Mouse (Mus musculus) brain, adult 2 months (tissue): ENCODE measurements at regions not wholly inside any gene's neighbourhood (a gene's known extent, or its start where the extent isn't known, plus 50 kb on each side); places are given as distances from the start of the nearest gene placed in this dataset.
"Not testable (repeated sequence)": the region's sequence is repeated elsewhere in the genome, so short reads cannot be mapped to it uniquely, and the experiment has no call there.

Experiments
- DNase-seq: peaks from one replicate; pipeline ENCODE4 v3.0.0; 2011; ENCODE audit warnings: low read depth, low spot score

DNA sequence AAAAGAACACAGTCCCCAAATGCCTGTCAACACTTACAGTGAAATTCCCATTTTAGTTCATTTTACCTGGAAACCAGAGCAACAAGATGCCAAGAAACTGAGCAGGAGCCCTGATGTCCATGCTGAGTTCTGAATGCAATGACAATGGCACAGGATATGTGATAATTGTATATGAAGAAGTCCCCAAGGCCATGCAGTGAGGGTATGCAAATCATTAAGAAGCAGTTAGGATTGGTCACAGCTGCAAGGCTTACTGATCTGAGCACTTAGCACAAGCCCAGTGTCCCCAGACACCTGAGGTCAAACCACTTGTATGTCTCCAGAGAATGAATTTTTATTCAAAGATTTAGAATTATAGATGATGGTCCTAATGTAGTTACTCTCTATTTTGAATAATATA lies 419.0 kb upstream of the Tacstd2 start:
- DNase-seq = not testable (repeated sequence)

DNA sequence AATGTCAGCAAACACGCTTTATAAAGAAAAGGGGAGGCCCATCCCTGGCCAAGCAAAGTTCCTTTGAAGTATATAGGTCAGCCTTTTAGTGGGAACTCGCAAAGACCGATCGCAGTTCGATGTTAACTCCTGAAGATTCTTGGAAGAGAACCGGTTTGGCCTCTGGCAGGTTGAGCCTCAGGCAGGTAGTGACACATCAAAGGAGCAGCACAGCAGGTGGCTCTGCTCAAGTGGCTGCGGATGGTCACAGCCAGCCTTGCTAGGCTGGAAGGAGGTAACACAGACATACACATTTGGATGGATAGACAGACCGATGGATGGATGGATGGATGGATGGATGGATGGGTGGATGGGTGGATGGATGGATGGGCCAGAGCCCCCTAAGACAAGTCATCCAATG lies 395.9 kb upstream of the Tacstd2 start:
- not testable (repeated sequence) for DNase-seq

DNA sequence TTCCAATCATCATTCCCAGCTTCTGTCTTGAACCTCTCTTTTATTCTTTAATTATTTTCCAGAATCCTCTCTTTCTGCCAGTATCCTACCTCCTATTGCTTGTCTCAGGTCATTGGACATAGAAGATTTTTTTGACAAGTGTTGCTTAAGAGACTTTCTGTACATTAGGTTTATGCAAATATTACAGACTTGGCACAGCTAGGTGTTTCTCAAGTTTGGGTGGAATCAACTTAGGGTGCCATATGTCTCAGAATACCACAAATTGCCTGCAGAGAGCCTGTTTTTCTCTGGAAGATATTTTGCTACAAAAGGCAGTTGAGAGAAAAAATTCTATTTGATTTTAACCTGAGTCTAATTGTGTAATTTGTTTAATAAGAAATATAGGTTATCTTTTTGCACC lies 386.9 kb upstream of the Tacstd2 start:
- DNase-seq = peak; percentile 48

DNA sequence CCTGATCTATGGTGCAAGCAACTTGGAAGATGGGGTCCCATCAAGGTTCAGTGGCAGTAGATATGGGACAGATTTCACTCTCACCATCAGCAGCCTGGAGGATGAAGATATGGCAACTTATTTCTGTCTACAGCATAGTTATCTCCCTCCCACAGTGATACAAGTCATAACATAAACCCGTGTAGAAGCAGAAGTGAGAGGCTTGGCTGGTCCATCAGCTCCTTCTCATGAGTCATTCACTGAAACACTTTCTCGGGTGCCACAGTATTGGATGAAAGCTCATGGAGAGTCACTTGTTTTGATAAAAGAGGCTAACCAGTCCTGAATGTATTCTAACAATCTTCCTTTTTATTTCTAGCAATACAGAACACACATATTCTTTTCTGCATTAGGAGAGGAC lies 378.3 kb upstream of the Tacstd2 start:
- DNase-seq = peak; percentile 51

DNA sequence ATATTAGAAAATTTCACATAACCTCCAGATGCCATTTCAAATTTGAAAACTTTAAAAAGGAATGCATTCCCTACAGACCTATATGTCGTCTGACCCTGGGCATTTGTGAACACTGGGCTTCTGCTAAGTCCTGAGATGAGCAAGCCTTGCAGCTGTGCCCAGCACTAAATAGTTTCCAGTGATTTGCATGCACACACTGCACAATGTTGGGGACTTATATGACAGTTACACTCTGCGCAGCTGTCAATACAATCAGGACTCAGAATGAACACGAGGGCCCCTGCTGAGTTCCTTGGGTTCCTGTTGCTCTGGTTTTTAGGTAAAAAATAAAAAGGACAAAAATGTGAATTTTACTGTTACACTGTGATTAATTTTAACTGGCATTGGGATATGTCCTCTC lies 377.7 kb upstream of the Tacstd2 start:
- no peak for DNase-seq

DNA sequence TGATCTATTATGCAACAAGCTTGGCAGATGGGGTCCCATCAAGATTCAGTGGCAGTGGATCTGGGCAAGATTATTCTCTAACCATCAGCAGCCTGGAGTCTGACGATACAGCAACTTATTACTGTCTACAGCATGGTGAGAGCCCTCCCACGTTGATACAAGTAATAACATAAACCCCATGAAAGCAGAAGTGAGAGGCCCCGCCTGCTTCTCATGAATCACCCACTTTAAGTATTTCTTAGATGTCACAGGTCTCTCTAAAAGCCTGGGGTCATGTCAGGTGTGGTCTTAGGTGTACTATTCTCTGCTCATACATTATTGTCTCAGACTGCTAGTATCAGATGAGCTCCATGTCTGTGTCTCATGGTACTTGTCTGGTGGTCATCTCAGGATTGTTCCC lies 360.9 kb upstream of the Tacstd2 start:
- no peak for DNase-seq

DNA sequence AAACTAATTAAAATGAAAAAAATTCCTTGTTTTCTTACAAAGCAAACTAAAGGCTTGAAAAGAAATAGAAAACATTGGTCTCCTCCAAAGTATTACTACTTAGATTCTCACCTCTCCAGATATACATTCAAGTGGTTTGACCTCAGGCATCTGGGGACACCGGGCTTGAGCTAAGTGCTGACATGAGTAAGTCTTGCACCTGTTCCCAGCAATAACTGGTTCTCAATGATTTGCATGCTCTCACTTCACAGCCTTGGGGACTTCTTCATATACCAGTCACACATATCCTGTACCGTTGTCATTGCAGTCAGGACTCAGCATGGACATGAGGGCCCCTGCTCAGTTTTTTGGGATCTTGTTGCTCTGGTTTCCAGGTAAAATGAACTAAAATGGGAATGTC lies 360.3 kb upstream of the Tacstd2 start:
- DNase-seq = no peak

DNA sequence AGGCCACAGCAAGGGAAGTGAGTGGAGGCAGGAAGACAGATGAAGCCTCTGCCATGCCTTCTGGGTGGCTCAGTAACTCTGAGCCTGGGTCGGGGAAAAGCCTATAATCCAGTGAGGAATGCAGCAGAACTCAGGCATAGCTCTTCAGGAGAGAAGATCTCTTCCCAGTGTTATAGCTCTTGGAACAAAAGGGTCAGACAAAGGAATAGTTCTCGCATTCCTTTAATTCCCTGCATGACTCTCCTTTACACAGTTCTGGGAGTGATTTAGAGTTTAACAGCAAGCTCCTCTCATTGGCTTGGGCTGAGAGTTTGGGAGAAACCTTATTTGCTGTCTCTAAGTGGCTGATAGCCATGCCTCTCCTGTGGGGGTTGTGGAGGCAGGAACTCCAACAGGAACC lies 352.0 kb upstream of the Tacstd2 start:
- DNase-seq = no peak

DNA sequence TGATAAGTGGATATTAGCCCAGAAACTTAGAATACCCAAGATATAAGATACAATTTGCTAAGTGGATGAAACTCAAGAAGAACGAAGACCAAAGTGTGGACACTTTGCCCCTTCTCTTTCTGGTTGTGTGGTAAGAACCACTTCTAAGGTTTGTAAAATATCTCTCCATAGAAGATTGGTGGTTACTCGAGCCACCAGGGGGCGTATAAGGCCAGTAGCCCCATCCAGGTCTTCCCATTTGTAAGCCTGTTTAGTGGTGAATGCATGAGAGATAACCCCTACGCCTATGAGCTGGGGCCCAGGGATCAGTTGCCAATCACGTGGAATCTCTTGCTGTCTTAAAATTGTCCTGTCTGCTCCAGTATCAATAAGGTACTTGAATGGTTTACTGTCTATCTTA lies 349.3 kb upstream of the Tacstd2 start:
- DNase-seq = no peak

DNA sequence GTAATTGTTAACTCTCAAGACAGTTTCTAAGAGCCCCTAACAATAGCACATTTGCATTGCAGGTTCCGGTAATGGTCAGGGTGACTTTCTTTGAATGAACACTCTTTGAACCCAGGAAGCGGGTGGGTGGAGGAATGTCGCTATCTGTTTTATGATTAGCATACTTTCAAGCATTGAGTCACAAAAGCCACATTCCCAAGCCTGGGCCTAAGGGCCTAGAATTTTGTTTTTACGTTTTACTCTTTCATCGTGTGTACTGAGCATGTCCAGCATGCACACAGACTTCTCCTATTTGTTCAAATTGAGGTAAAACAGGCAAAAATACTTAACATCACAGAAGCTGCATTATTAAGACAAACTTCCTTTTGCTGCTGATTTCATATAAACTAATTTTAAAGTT lies 345.9 kb upstream of the Tacstd2 start:
- DNase-seq = not testable (repeated sequence)

DNA sequence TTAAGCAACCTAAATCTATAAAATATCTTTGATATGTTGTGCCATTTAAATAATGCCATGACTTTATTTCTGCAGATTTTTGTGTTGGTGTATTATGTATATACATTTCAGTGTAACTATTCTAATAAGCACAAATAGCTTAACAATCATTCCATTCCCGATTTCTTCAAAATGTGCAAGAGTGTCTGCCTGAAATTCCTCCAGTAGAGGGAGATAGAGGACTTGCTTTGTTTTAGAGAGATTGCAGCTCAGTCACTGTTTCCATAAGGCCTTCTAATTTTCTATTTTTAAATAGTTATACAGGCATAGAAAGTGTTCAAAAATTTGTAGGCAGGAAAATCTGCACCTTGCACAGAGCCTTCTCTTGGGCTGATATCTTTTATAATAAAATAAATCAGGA lies 322.3 kb upstream of the Tacstd2 start:
- DNase-seq = not testable (repeated sequence)

DNA sequence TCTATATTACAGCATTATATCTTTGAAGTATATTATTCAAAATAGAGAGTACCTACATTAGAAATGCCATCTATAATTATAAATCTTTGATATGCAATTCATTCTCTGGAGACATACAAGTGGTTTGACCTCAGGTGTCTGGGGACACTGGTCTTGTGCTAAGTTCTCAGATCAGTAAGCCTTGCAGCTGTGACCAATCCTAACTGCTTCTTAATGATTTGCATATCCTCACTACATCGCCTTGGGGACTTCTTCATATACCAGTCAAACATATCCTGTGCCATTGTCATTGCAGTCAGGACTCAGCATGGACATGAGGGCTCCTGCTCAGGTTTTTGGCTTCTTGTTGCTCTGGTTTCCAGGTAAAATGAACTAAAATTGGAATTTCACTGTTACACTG lies 303.9 kb upstream of the Tacstd2 start:
- DNase-seq = not testable (repeated sequence)

DNA sequence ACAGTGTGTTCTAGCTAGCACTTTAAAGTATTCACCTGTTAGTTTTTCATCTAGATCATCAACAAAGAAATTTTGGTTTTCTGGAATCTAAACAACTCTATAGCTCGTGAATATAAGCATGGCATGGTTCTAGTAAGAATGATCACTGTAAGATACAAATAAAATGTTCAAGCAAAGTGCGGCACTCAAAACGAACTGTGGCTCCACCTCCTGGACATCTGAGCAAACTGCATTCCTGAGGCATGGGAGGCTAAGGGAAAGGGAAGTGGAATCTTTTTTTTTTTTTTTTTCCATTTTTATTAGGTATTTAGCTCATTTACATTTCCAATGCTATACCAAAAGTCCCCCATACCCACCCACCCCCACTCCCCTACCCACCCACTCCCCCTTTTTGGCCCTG lies 276.9 kb upstream of the Tacstd2 start:
- DNase-seq = peak; percentile 42

DNA sequence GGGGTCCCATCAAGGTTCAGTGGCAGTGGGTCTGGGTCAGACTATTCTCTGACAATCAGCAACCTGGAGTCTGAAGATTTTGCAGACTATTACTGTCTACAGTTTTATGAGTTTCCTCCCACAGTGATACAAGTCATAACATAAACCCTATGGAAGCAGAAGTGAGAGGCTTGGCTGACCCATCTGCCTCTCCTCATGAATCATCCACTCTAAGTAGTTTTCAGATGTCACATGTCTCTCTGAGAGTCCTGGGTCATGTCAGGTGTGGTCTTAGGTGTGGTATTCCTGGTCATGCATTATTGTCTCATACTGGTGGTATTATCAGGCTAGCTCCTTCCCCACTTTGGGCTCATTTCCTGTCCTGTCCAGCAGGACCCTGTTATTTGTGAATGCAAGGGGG lies 255.8 kb upstream of the Tacstd2 start:
- DNase-seq = no peak

DNA sequence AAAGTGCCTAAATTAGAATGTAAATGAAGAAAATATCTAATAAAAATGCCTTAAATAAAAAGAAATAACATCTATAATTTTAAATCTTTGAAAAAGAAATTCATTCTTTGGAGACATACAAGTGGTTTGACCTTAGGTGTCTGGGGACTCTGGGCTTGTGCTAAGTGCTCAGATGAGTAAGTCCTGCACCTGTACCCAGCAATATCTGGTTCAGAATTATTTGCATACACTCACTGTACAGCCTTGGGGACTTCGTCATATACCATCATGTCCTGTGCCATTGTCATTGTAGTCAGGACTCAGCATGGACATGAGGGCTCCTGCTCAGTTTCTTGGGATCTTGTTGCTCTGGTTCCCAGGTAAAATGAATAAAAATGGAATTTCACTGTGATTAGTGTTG lies 255.1 kb upstream of the Tacstd2 start:
- DNase-seq = no peak

DNA sequence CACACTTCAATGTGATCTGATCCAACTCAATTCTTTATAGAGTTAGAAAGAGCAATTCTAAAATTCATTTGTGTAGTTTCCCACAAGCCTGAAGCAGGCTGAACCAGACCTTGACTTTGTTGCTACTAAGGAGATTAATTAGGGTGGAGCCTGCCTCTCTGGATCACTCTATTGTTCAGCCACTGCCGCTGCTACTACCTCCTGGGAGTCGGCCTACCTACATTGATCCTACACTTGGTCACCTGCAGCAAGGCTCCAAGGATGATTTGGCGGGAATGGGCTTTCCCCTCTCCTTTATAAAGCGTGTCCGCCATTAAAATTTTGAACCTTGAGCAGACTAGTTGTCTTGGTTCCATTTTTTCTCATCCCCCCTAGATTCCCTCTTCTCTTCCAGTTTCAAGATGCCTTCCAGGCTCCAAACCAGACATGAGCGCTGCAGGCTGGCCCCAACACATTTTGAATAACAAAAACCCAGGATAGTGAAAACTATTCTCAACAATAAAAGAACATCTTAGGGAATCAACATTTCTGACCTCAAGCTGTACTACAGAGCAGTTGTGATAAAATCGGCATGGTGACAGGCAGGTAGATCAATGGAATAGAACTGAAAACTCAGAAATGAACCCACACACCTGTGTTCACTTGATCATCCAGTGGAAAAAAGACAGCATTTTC lies 251.6 kb upstream of the Tacstd2 start:
- DNase-seq = no peak

DNA sequence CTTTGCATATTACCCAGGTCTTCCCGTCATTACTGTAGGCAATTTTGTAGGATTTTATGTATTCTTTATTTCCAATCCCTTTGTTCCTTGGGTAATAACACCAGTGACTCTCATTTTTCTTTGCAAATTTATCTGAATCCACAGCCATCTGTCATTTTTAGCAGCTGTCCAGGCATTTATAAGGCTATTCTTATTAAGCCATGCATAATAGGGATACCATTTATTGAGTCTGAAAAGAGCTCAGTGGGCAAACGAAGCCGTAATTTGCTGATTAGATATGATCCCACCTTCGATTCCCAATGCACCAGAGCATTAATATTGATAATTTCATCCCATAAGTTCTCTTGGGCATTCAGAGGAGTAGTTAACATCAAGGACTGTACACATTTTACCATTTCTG lies 243.3 kb upstream of the Tacstd2 start:
- no peak for DNase-seq

DNA sequence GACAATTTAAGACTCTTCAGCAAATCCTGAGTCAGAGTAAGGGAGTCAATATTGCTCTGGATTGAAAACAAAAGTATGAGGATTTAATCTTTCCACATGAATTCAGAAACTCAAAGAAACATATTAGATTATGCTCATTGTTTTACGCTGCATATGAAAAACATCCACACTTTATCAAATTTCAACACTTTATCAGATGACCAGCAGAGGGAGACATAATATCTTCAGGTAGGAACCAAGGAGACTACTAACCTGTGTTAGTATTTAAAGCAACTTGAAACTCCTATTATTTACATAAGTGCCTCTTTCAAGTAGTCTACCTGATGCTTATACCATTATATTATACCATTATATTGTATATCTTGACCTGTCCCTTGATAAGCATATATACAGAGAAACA lies 218.5 kb upstream of the Tacstd2 start:
- DNase-seq = not testable (repeated sequence)

DNA sequence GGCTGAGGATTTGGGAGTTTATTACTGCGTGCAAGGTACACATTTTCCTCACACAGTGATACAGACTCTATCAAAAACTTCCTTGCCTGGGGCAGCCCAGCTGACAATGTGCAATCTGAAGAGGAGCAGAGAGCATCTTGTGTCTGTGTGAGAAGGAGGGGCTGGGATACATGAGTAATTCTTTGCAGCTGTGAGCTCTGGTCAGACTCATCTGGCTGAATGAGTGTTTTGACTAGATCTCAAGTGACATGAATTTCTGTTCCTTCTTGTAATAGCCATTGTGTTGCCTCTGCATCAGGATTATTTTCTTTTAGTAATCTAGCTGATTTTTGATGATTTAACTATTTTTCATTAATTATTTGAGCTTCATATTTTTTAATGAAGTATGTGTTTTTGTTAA lies 190.0 kb upstream of the Tacstd2 start:
- DNase-seq = peak; percentile 11

DNA sequence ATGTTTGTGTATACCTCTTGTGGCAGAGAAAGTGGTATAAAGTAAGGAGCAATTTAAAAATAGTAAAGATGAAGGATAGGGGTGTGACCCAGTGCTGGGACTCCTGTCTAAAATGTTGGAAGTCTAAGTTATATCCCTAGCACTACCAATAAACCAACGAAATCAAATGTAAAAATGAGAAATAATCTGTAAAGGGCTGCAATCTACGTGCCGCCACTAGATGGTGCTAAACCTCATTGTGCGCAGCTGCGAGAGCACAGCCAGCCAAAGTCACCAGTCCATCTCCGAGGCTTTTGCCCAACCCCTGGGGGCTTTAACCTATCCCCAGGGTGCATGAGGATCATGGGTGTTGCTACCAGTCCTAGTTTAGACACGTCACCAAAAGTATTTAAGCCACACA lies 163.4 kb upstream of the Tacstd2 start:
- DNase-seq = not testable (repeated sequence)

DNA sequence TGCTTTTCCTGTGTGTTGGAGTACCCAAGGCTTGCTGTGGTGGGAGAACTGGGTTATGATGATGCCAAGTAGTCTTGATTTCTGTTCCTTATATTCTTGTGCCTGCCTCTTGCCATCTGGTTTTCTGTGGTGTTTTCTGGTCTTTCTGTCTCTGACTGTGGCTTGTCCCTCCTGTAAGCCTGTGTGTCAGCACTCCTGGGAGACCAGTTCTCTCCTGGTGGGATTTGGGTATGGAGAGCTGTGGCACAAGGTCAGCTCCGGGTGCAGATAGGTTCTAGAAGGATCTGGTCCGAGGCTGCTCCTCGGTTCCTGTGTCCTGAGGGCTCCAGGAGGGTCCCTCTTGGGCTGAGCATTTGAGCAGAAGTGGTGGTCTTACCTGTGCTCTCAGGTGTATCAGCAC lies 155.4 kb upstream of the Tacstd2 start:
- not testable (repeated sequence) for DNase-seq

DNA sequence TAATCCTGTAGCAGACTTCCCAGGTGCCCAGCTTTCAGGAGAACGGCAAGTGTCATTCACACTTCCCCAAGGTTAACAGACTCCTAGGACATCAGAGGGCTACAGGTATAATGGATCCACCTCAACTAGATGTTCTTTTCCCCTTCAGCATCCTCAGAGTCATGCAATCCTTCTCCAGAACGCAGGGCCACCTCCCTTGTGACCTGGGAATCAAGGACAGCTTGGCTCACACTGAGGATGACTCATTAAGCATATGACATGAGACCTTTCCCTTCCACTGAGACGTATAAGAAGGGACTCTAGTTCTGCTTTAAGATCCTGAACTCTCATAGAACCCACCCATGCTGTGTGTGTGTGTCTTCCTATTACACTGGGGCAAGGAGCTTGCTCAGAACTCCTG lies 147.5 kb upstream of the Tacstd2 start:
- not testable (repeated sequence) for DNase-seq

DNA sequence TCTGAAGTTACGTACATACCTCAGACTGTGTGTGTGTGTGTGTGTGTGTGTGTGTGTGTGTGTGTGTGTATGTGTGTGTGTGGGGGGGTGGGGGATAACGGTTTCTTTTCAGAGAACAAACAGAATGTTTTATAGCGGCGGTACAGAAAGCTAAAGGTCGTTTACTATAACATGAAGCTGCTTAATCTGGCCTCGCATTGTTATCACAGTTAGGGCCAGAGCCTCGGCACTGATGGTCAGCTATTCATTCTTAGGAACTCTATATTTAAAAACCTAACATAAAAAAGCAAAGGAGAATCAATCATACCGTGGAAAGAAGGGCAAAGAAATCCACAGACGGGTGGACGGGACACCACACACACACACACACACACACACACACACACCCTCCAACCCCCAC lies 146.0 kb upstream of the Tacstd2 start:
- not testable (repeated sequence) for DNase-seq

DNA sequence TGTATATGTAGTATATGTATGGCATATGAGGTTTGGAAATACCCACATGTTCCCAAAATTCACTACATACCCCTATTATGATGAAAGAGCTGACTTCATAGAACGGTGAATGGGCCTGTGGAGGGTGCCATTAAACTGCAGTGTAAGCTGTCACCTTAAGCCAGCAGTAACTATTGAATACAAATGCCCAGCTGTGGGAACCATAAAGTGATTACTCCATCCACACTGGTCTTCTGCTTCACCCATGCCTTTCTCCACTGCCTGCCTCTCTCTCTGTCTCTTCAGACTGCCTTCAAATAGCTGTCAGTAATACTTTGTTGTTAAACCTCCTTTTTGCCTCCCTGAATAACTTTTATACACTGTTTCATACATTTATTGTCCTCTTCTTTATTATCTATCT lies 143.5 kb upstream of the Tacstd2 start:
- DNase-seq = not testable (repeated sequence)
